Mouse (Mus musculus): ENCODE results near the gene Vstm2b. TPM values are rescaled to one million over a fixed set of nuclear protein-coding genes. Genes with fewer than 3 reads are reported as not detected.

The Vstm2b gene
- not detected for total RNA-seq (2023)

GRCm38 (mm10) chr7:40898096-40898710, at the start of gene Vstm2b:
Vstm2b (plus strand) TSS chr7:40898328.

Other genes starting within 250 kb of the Vstm2b start
- gene 4930433I11Rik, start 89.2 kb downstream of the Vstm2b start, total RNA-seq (2023) = not detected
- gene Gm4884, start 134.4 kb downstream of the Vstm2b start, total RNA-seq (2023) = not detected